Mouse (Mus musculus) gastrocnemius, adult 8-10 months (tissue): ENCODE results near the gene Kat6b. TPM values are rescaled to one million over a fixed set of nuclear protein-coding genes. Genes with fewer than 3 reads are reported as not detected.

Experiments
- DNase-seq, 2 experiments: peaks; one replicate each; pipeline ENCODE4 v3.0.0; 2022; ENCODE audit warnings: low spot score in 2 of 2
- total RNA-seq, 4 experiments: library from RNA; stranded (reverse); gene quantifications; 2 replicates each; pipeline ENCODE4 v1.2.4; 2022

Gene Kat6b
- total RNA-seq, 4 experiments from 2014 or later, result 18.5 to 22.6 (median 20.8) TPM

GRCm38 (mm10) chr14:21703255-21703654, 222.0 kb downstream of the Kat6b start:
- no peak for DNase-seq

GRCm38 (mm10) chr14:21705462-21705861, 224.2 kb downstream of the Kat6b start:
- DNase-seq, result no peak

GRCm38 (mm10) chr14:21706759-21707571, 225.7 kb downstream of the Kat6b start:
- DNase-seq, result peak in 1 of 2 experiments; percentile 49

GRCm38 (mm10) chr14:21709545-21709944, 228.3 kb downstream of the Kat6b start:
- DNase-seq, result no peak

- no peak for DNase-seq
Observed at GRCm38 (mm10) chr14:21711231-21711630, 230.0 kb downstream of the Kat6b start.

GRCm38 (mm10) chr14:21714486-21714885, 233.3 kb downstream of the Kat6b start, which contains the start of gene Dupd1:
TSS of gene Dupd1 (minus strand) at chr14:21714576.
- DNase-seq, result peak; percentile 34 to 45

GRCm38 (mm10) chr14:21719646-21720383, 238.6 kb downstream of the Kat6b start:
- DNase-seq, result peak in 1 of 2 experiments; percentile 46

- DNase-seq, result no peak
Observed at GRCm38 (mm10) chr14:21720430-21721205, 239.4 kb downstream of the Kat6b start.

Other genes starting within 250 kb of the Kat6b start
- 10 to 100 TPM; 23.7 to 47.1 (median 35.0) TPM for gene Dupd1, start 233.1 kb downstream of the Kat6b start, total RNA-seq